Mouse (Mus musculus) heart, embryonic 12.5 days (tissue): ENCODE measurements around the gene Tmem233. TPM values are rescaled to one million over a fixed set of nuclear protein-coding genes. Genes with fewer than 3 reads are reported as not detected.

Experiments
- ATAC-seq: fragments of 200-750 bp; cut with Nextera tagmentation; 2 replicates; pipeline ENCODE4 v1.8.0; 2017; ENCODE audit warnings: moderate TSS enrichment, moderate library complexity; ENCODE audit not compliant: insufficient number of reproducible peaks, low FRiP score
- H3K27ac ChIP-seq: fragments of 300-500 bp; sonication (generic); 2 replicates; pipeline ENCODE4 v1.5.1; 2016; ENCODE audit warnings: mild to moderate bottlenecking, moderate library complexity; ENCODE audit not compliant: poor library complexity, severe bottlenecking
- H3K27me3 ChIP-seq: fragments of 300-500 bp; sonication (generic); replicated peaks from 2 replicates; pipeline ENCODE4 v1.6.1; 2016; ENCODE audit warnings: mild to moderate bottlenecking, moderate library complexity
- H3K36me3 ChIP-seq: fragments of 300-500 bp; sonication (generic); 2 replicates; pipeline ENCODE4 v1.6.1; 2016; ENCODE audit warnings: mild to moderate bottlenecking, moderate library complexity
- H3K4me1 ChIP-seq: fragments of 300-500 bp; sonication (generic); replicated peaks from 2 replicates; pipeline ENCODE4 v1.6.1; 2016; ENCODE audit warnings: mild to moderate bottlenecking
- H3K4me2 ChIP-seq: fragments of 300-500 bp; sonication (generic); 2 replicates; pipeline ENCODE4 v1.6.1; 2016; ENCODE audit warnings: mild to moderate bottlenecking, moderate library complexity
- H3K4me3 ChIP-seq: fragments of 300-500 bp; sonication (generic); 2 replicates; pipeline ENCODE4 v1.5.1; 2016; ENCODE audit warnings: mild to moderate bottlenecking
- H3K9ac ChIP-seq: fragments of 300-500 bp; sonication (generic); 2 replicates; pipeline ENCODE4 v1.6.1; 2016; ENCODE audit warnings: mild to moderate bottlenecking, moderate library complexity
- H3K9me3 ChIP-seq: fragments of 300-500 bp; sonication (generic); replicated peaks from 2 replicates; pipeline ENCODE4 v1.6.1; 2016; ENCODE audit warnings: mild to moderate bottlenecking, moderate library complexity
- WGBS: fragments of 180-500 bp; shearing (Covaris S2); methylation state at CpG from one replicate; pipeline ENCODE4 v1.1.7; 2016; 5-methylcytosine and 5-hydroxymethylcytosine counted together
- polyA plus RNA-seq: library from polyadenylated mRNA; unstranded; fragments of >200 nt; fragmentation: Nextera tagmentation; extraction: Ambion mirVana; gene quantifications from 2 replicates; pipeline ENCODE4 v1.2.1, GENCODE M21; 2016

Tmem233 gene
- polyA plus RNA-seq, 1 experiment from 2014 or later: not detected

GRCm38 (mm10) chr5:116018784-116019183 lies 64.3 kb downstream of the Tmem233 start:
- no peak overlapping the region for H3K9ac ChIP-seq
- WGBS: 42% methylated on average over 6 of the region's 6 CpGs
- no peak for ATAC-seq
- no peaks in the 10 kb centered on the region for H3K27me3 ChIP-seq
- no peaks in the 10 kb centered on the region for H3K9me3 ChIP-seq
- H3K4me3 ChIP-seq: peak overlapping the region; percentile 6; the same call in 1 of the 2 replicates
- peak overlapping the region; percentile 19 for H3K4me2 ChIP-seq
- H3K36me3 ChIP-seq: peaks cover 76% of the 10 kb centered on the region
- peak overlapping the region; percentile 82 for H3K27ac ChIP-seq
- H3K4me1 ChIP-seq: peaks cover 47% of the 10 kb centered on the region

GRCm38 (mm10) chr5:116018196-116018595 lies 64.8 kb downstream of the Tmem233 start:
- no peak for ATAC-seq
- H3K9me3 ChIP-seq: no peaks in the 10 kb centered on the region
- H3K9ac ChIP-seq: peak overlapping the region; percentile 33; the same call in 1 of the 2 replicates
- peaks cover 44% of the 10 kb centered on the region for H3K4me1 ChIP-seq
- WGBS: 82% methylated on average over 9 of the region's 9 CpGs
- peaks cover 82% of the 10 kb centered on the region for H3K36me3 ChIP-seq
- peak overlapping the region; percentile 0; the same call in 1 of the 2 replicates for H3K27ac ChIP-seq
- H3K4me2 ChIP-seq: no peak overlapping the region
- H3K4me3 ChIP-seq: no peak overlapping the region
- no peaks in the 10 kb centered on the region for H3K27me3 ChIP-seq

- Histone ChIP-seq H3K4me3 (no peak overlapping the region), H3K27me3 (no peaks in the 10 kb centered on the region), H3K36me3 (peaks cover 88% of the 10 kb centered on the region), H3K9me3 (no peaks in the 10 kb centered on the region), H3K27ac (no peak overlapping the region), H3K4me2 (no peak overlapping the region), H3K4me1 (peaks cover 36% of the 10 kb centered on the region), H3K9ac (no peak overlapping the region)
- ATAC-seq: no peak
- 93% methylated on average over 8 of the region's 8 CpGs for WGBS
These were observed 65.7 kb downstream of the Tmem233 start for GRCm38 (mm10) chr5:116017391-116017790.

- WGBS: 91% methylated on average over 5 of the region's 5 CpGs
- no peak overlapping the region for H3K9ac ChIP-seq
- no peak for ATAC-seq
These were observed 66.5 kb downstream of the Tmem233 start for GRCm38 (mm10) chr5:116016542-116016941.

GRCm38 (mm10) chr5:116014237-116014636 lies 68.8 kb downstream of the Tmem233 start:
- no peaks in the 10 kb centered on the region for H3K27me3 ChIP-seq
- H3K27ac ChIP-seq: no peak overlapping the region
- H3K4me3 ChIP-seq: no peak overlapping the region
- no peaks in the 10 kb centered on the region for H3K9me3 ChIP-seq
- H3K36me3 ChIP-seq: peaks cover 64% of the 10 kb centered on the region
- H3K4me1 ChIP-seq: peaks cover 14% of the 10 kb centered on the region
- WGBS: 91% methylated on average over 11 of the region's 11 CpGs
- H3K9ac ChIP-seq: no peak overlapping the region
- no peak overlapping the region for H3K4me2 ChIP-seq
- ATAC-seq: no peak

More at GRCm38 (mm10) chr5:116016542-116016941, 66.5 kb downstream of the Tmem233 start:
- no peaks in the 10 kb centered on the region for H3K9me3 ChIP-seq
- no peaks in the 10 kb centered on the region for H3K27me3 ChIP-seq
- H3K4me2 ChIP-seq: no peak overlapping the region
- H3K4me1 ChIP-seq: peaks cover 28% of the 10 kb centered on the region
- no peak overlapping the region for H3K4me3 ChIP-seq
- H3K36me3 ChIP-seq: peaks cover 87% of the 10 kb centered on the region
- no peak overlapping the region for H3K27ac ChIP-seq

- Histone ChIP-seq H3K9ac (no peak overlapping the region), H3K4me3 (no peak overlapping the region), H3K4me2 (no peak overlapping the region), H3K27ac (no peak overlapping the region), H3K36me3 (peaks cover 60% of the 10 kb centered on the region), H3K9me3 (no peaks in the 10 kb centered on the region), H3K4me1 (peaks cover 10% of the 10 kb centered on the region), H3K27me3 (no peaks in the 10 kb centered on the region)
- 84% methylated on average over 8 of the region's 8 CpGs for WGBS
- ATAC-seq: no peak
These were observed 69.2 kb downstream of the Tmem233 start for GRCm38 (mm10) chr5:116013821-116014220.

- H3K9me3 ChIP-seq: no peaks in the 10 kb centered on the region
- no peaks in the 10 kb centered on the region for H3K4me1 ChIP-seq
- H3K36me3 ChIP-seq: peaks cover 48% of the 10 kb centered on the region
- ATAC-seq: no peak
- WGBS: 92% methylated on average over 7 of the region's 7 CpGs
- no peak overlapping the region for H3K27ac ChIP-seq
- no peak overlapping the region for H3K4me3 ChIP-seq
- H3K9ac ChIP-seq: no peak overlapping the region
- no peaks in the 10 kb centered on the region for H3K27me3 ChIP-seq
- no peak overlapping the region for H3K4me2 ChIP-seq
These were observed 70.5 kb downstream of the Tmem233 start for GRCm38 (mm10) chr5:116012503-116012902.

GRCm38 (mm10) chr5:116011700-116012099 lies 71.3 kb downstream of the Tmem233 start:
- Histone ChIP-seq H3K9ac (no peak overlapping the region), H3K9me3 (no peaks in the 10 kb centered on the region), H3K27me3 (no peaks in the 10 kb centered on the region), H3K4me2 (no peak overlapping the region), H3K4me3 (no peak overlapping the region), H3K36me3 (peaks cover 45% of the 10 kb centered on the region), H3K4me1 (no peaks in the 10 kb centered on the region), H3K27ac (no peak overlapping the region)
- no peak for ATAC-seq
- 85% methylated on average over 7 of the region's 7 CpGs for WGBS

- ATAC-seq: no peak
- no peak overlapping the region for H3K27ac ChIP-seq
- WGBS: 77% methylated on average over 2 of the region's 2 CpGs
These were observed 73.0 kb downstream of the Tmem233 start for GRCm38 (mm10) chr5:116009884-116010627.

GRCm38 (mm10) chr5:116009091-116009851 lies 73.8 kb downstream of the Tmem233 start:
- no peaks in the 10 kb centered on the region for H3K9me3 ChIP-seq
- H3K36me3 ChIP-seq: peaks cover 30% of the 10 kb centered on the region
- H3K27ac ChIP-seq: no peak overlapping the region
- no peaks in the 10 kb centered on the region for H3K4me1 ChIP-seq
- H3K9ac ChIP-seq: no peak overlapping the region
- H3K4me3 ChIP-seq: no peak overlapping the region
- 82% methylated on average over 15 of the region's 15 CpGs for WGBS
- no peaks in the 10 kb centered on the region for H3K27me3 ChIP-seq
- no peak for ATAC-seq
- no peak overlapping the region for H3K4me2 ChIP-seq

More at GRCm38 (mm10) chr5:116009884-116010627, 73.0 kb downstream of the Tmem233 start:
- Histone ChIP-seq H3K4me3 (no peak overlapping the region), H3K36me3 (peaks cover 38% of the 10 kb centered on the region), H3K9ac (no peak overlapping the region), H3K9me3 (no peaks in the 10 kb centered on the region), H3K4me1 (no peaks in the 10 kb centered on the region), H3K4me2 (no peak overlapping the region), H3K27me3 (no peaks in the 10 kb centered on the region)

- no peak for ATAC-seq
- H3K27ac ChIP-seq: no peak overlapping the region
- no peaks in the 10 kb centered on the region for H3K9me3 ChIP-seq
- WGBS: 74% methylated on average over 13 of the region's 13 CpGs
- no peak overlapping the region for H3K9ac ChIP-seq
- H3K4me2 ChIP-seq: no peak overlapping the region
- no peak overlapping the region for H3K4me3 ChIP-seq
- no peaks in the 10 kb centered on the region for H3K27me3 ChIP-seq
- H3K4me1 ChIP-seq: no peaks in the 10 kb centered on the region
- peaks cover 18% of the 10 kb centered on the region for H3K36me3 ChIP-seq
These were observed 75.3 kb downstream of the Tmem233 start for GRCm38 (mm10) chr5:116007723-116008122.
